Mouse (Mus musculus): Measurements from ENCODE around the gene Fgfr2. TPM values are rescaled to one million over a fixed set of nuclear protein-coding genes. Genes with fewer than 3 reads are reported as not detected.
"Not testable (repeated sequence)": the region's sequence is repeated elsewhere in the genome, so short reads cannot be mapped to it uniquely, and the experiment has no call there.

Fgfr2 gene
- polyA plus RNA-seq, 1 experiment from 2014 or later: 20.3 TPM

- H3K9ac ChIP-seq (ENCODE audit: low read length): peak overlapping the region; percentile 99
- no peaks in the 10 kb centered on the region for H3K9me3 ChIP-seq (replicated peaks; ENCODE audit: control insufficient read depth, low read length)
- H3K27me3 ChIP-seq (ENCODE audit: control insufficient read depth, insufficient read depth, low read length): no peaks in the 10 kb centered on the region
- peaks cover 23% of the 10 kb centered on the region for H3K36me3 ChIP-seq (ENCODE audit: control insufficient read depth, insufficient read depth)
- H3K27ac ChIP-seq (ENCODE audit: low read length): peak overlapping the region; percentile 100
- H3K4me2 ChIP-seq (ENCODE audit: low read depth, low read length): peak overlapping the region; percentile 81
- H3K4me3 ChIP-seq (ENCODE audit: low read length): peak overlapping the region; percentile 97
- WGBS: 4% methylated on average over 7 of the region's 7 CpGs
- ATAC-seq (replicated peaks; ENCODE audit: extremely low read depth, insufficient read depth, low FRiP score): no peak
- peaks cover 14% of the 10 kb centered on the region for H3K4me1 ChIP-seq (ENCODE audit: control insufficient read depth, insufficient read depth, low read length)
These were observed 2576.7 kb downstream of the Fgfr2 start for GRCm38 (mm10) chr7:130546421-130546790.

- H3K4me2 ChIP-seq (ENCODE audit: low read depth, low read length): peak overlapping the region; percentile 81
- H3K27me3 ChIP-seq (ENCODE audit: control insufficient read depth, insufficient read depth, low read length): no peaks in the 10 kb centered on the region
- 38% methylated on average over 3 of the region's 3 CpGs for WGBS
- H3K4me3 ChIP-seq (ENCODE audit: low read length): peak overlapping the region; percentile 97
- H3K9ac ChIP-seq (ENCODE audit: low read length): peak overlapping the region; percentile 99
- H3K4me1 ChIP-seq (ENCODE audit: control insufficient read depth, insufficient read depth, low read length): peaks cover 14% of the 10 kb centered on the region
- peaks cover 24% of the 10 kb centered on the region for H3K36me3 ChIP-seq (ENCODE audit: control insufficient read depth, insufficient read depth)
- H3K9me3 ChIP-seq (replicated peaks; ENCODE audit: control insufficient read depth, low read length): no peaks in the 10 kb centered on the region
- ATAC-seq (replicated peaks; ENCODE audit: extremely low read depth, insufficient read depth, low FRiP score): no peak
- peak overlapping the region; percentile 100 for H3K27ac ChIP-seq (ENCODE audit: low read length)
These were observed 2577.3 kb downstream of the Fgfr2 start for GRCm38 (mm10) chr7:130545893-130546292.

- WGBS: 85% methylated on average over 5 of the region's 5 CpGs
- H3K27me3 ChIP-seq (ENCODE audit: control insufficient read depth, insufficient read depth, low read length): no peaks in the 10 kb centered on the region
- peaks cover 14% of the 10 kb centered on the region for H3K4me1 ChIP-seq (ENCODE audit: control insufficient read depth, insufficient read depth, low read length)
- peak overlapping the region; percentile 99 for H3K9ac ChIP-seq (ENCODE audit: low read length)
- H3K4me2 ChIP-seq (ENCODE audit: low read depth, low read length): peak overlapping the region; percentile 81
- no peaks in the 10 kb centered on the region for H3K9me3 ChIP-seq (replicated peaks; ENCODE audit: control insufficient read depth, low read length)
- ATAC-seq (replicated peaks; ENCODE audit: extremely low read depth, insufficient read depth, low FRiP score): no peak
- peaks cover 24% of the 10 kb centered on the region for H3K36me3 ChIP-seq (ENCODE audit: control insufficient read depth, insufficient read depth)
- no peak overlapping the region for H3K27ac ChIP-seq (ENCODE audit: low read length)
- no peak overlapping the region; the same call in 1 of the 2 replicates for H3K4me3 ChIP-seq (ENCODE audit: low read length)
These were observed 2577.7 kb downstream of the Fgfr2 start for GRCm38 (mm10) chr7:130545401-130545800.

- no peak overlapping the region for H3K27ac ChIP-seq (ENCODE audit: low read length)
- WGBS: 92% methylated on average over 4 of the region's 4 CpGs
- no peaks in the 10 kb centered on the region for H3K27me3 ChIP-seq (ENCODE audit: control insufficient read depth, insufficient read depth, low read length)
- peaks cover 16% of the 10 kb centered on the region for H3K4me1 ChIP-seq (ENCODE audit: control insufficient read depth, insufficient read depth, low read length)
- H3K9me3 ChIP-seq (replicated peaks; ENCODE audit: control insufficient read depth, low read length): no peaks in the 10 kb centered on the region
- no peak overlapping the region for H3K4me3 ChIP-seq (ENCODE audit: low read length)
- ATAC-seq (replicated peaks; ENCODE audit: extremely low read depth, insufficient read depth, low FRiP score): no peak
- H3K9ac ChIP-seq (ENCODE audit: low read length): no peak overlapping the region
- peaks cover 40% of the 10 kb centered on the region for H3K36me3 ChIP-seq (ENCODE audit: control insufficient read depth, insufficient read depth)
- no peak overlapping the region for H3K4me2 ChIP-seq (ENCODE audit: low read depth, low read length)
These were observed 2580.0 kb downstream of the Fgfr2 start for GRCm38 (mm10) chr7:130543181-130543580.

GRCm38 (mm10) chr7:130540176-130540575 is 2583.0 kb downstream of the Fgfr2 start:
- peaks cover 5% of the 10 kb centered on the region; the same call in 1 of the 2 replicates for H3K4me1 ChIP-seq (ENCODE audit: control insufficient read depth, insufficient read depth, low read length)
- H3K9me3 ChIP-seq (replicated peaks; ENCODE audit: control insufficient read depth, low read length): no peaks in the 10 kb centered on the region
- peaks cover 60% of the 10 kb centered on the region for H3K36me3 ChIP-seq (ENCODE audit: control insufficient read depth, insufficient read depth)
- WGBS: 76% methylated on average over 7 of the region's 7 CpGs
- H3K27me3 ChIP-seq (ENCODE audit: control insufficient read depth, insufficient read depth, low read length): no peaks in the 10 kb centered on the region
- ATAC-seq (replicated peaks; ENCODE audit: extremely low read depth, insufficient read depth, low FRiP score): no peak
- no peak overlapping the region for H3K9ac ChIP-seq (ENCODE audit: low read length)
- H3K4me2 ChIP-seq (ENCODE audit: low read depth, low read length): no peak overlapping the region
- peak overlapping the region; percentile 63 for H3K27ac ChIP-seq (ENCODE audit: low read length)
- H3K4me3 ChIP-seq (ENCODE audit: low read length): no peak overlapping the region

GRCm38 (mm10) chr7:130537068-130537467 is 2586.1 kb downstream of the Fgfr2 start:
- no peak for ATAC-seq (replicated peaks; ENCODE audit: extremely low read depth, insufficient read depth, low FRiP score)
- peaks cover 52% of the 10 kb centered on the region for H3K36me3 ChIP-seq (ENCODE audit: control insufficient read depth, insufficient read depth)
- H3K9me3 ChIP-seq (replicated peaks; ENCODE audit: control insufficient read depth, low read length): no peaks in the 10 kb centered on the region
- H3K4me3 ChIP-seq (ENCODE audit: low read length): no peak overlapping the region
- WGBS: 82% methylated on average over 4 of the region's 4 CpGs
- H3K4me1 ChIP-seq (ENCODE audit: control insufficient read depth, insufficient read depth, low read length): 0 out of 2 replicates have a peak, but pooled peaks cover 5% of the 10 kb centered on the region
- H3K27ac ChIP-seq (ENCODE audit: low read length): no peak overlapping the region
- H3K27me3 ChIP-seq (ENCODE audit: control insufficient read depth, insufficient read depth, low read length): no peaks in the 10 kb centered on the region
- no peak overlapping the region for H3K4me2 ChIP-seq (ENCODE audit: low read depth, low read length)
- H3K9ac ChIP-seq (ENCODE audit: low read length): no peak overlapping the region

- Histone ChIP-seq H3K27me3 (ENCODE audit: control insufficient read depth, insufficient read depth, low read length) (no peaks in the 10 kb centered on the region), H3K4me2 (ENCODE audit: low read depth, low read length) (no peak overlapping the region), H3K9me3 (replicated peaks; ENCODE audit: control insufficient read depth, low read length) (no peaks in the 10 kb centered on the region), H3K4me1 (ENCODE audit: control insufficient read depth, insufficient read depth, low read length) (0 out of 2 replicates have a peak, but pooled peaks cover 5% of the 10 kb centered on the region), H3K27ac (ENCODE audit: low read length) (no peak overlapping the region), H3K36me3 (ENCODE audit: control insufficient read depth, insufficient read depth) (peaks cover 52% of the 10 kb centered on the region), H3K4me3 (ENCODE audit: low read length) (no peak overlapping the region), H3K9ac (ENCODE audit: low read length) (no peak overlapping the region)
- no peak for ATAC-seq (replicated peaks; ENCODE audit: extremely low read depth, insufficient read depth, low FRiP score)
- 85% methylated on average over 4 of the region's 4 CpGs for WGBS
These were observed 2588.0 kb downstream of the Fgfr2 start for GRCm38 (mm10) chr7:130535174-130535573.

GRCm38 (mm10) chr7:130533316-130534260 is 2589.6 kb downstream of the Fgfr2 start:
- Histone ChIP-seq H3K27ac (ENCODE audit: low read length) (peak overlapping the region; percentile 45), H3K9ac (ENCODE audit: low read length) (0 out of 2 replicates have a peak overlapping the region, but pooled peaks have one; percentile 2), H3K36me3 (ENCODE audit: control insufficient read depth, insufficient read depth) (peaks cover 46% of the 10 kb centered on the region), H3K4me2 (ENCODE audit: low read depth, low read length) (no peak overlapping the region), H3K4me3 (ENCODE audit: low read length) (no peak overlapping the region), H3K4me1 (ENCODE audit: control insufficient read depth, insufficient read depth, low read length) (0 out of 2 replicates have a peak, but pooled peaks cover 5% of the 10 kb centered on the region), H3K9me3 (replicated peaks; ENCODE audit: control insufficient read depth, low read length) (no peaks in the 10 kb centered on the region), H3K27me3 (ENCODE audit: control insufficient read depth, insufficient read depth, low read length) (no peaks in the 10 kb centered on the region)
- peak; percentile 86 for ATAC-seq (replicated peaks; ENCODE audit: extremely low read depth, insufficient read depth, low FRiP score)
- WGBS: 40% methylated on average over 23 of the region's 25 CpGs

- 92% methylated on average over 14 of the region's 15 CpGs for WGBS
- not testable (repeated sequence) for ATAC-seq (replicated peaks; ENCODE audit: extremely low read depth, insufficient read depth, low FRiP score)
These were observed 2592.0 kb downstream of the Fgfr2 start for GRCm38 (mm10) chr7:130531138-130531537.

More at GRCm38 (mm10) chr7:130531138-130531537, 2592.0 kb downstream of the Fgfr2 start:
- H3K9me3 ChIP-seq (replicated peaks; ENCODE audit: control insufficient read depth, low read length); H3K9ac ChIP-seq (ENCODE audit: low read length); H3K4me1 ChIP-seq (ENCODE audit: control insufficient read depth, insufficient read depth, low read length); H3K4me3 ChIP-seq (ENCODE audit: low read length); H3K27me3 ChIP-seq (ENCODE audit: control insufficient read depth, insufficient read depth, low read length); H3K4me2 ChIP-seq (ENCODE audit: low read depth, low read length); H3K27ac ChIP-seq (ENCODE audit: low read length): not testable (repeated sequence)
- H3K36me3 ChIP-seq (ENCODE audit: control insufficient read depth, insufficient read depth): peaks cover 29% of the 10 kb centered on the region
